Mouse (Mus musculus): ENCODE results near the gene Cel. TPM values are rescaled to one million over a fixed set of nuclear protein-coding genes. Genes with fewer than 3 reads are reported as not detected.

The Cel gene
- total RNA-seq (2021), result not detected
- long read RNA-seq, result 0 reads

DNA sequence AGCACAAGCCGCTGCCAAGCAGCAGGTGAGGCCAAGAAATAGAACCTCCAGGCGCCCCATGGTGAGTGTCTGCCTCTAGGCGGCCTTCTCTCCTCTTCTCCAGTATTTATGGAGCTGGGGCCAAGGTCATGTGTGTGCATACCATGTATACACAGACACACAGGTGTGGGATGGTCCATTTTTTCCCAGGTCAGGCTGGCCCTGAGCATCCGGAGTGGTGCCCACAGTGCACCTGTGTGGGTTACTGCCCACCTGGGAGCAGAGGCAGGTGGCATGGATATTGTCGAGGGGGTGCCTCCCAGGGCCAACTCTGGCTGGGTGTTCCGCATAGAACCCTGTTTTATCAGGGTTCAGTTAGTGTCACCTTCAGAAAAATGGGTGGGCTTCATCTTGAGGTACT lies at the start of gene Cel:
Cel (minus strand) TSS at position 101 of the 400 bp plus-strand sequence.
- no peak for DNase-seq (ENCODE audit: low spot score in 2 of 2)

DNA sequence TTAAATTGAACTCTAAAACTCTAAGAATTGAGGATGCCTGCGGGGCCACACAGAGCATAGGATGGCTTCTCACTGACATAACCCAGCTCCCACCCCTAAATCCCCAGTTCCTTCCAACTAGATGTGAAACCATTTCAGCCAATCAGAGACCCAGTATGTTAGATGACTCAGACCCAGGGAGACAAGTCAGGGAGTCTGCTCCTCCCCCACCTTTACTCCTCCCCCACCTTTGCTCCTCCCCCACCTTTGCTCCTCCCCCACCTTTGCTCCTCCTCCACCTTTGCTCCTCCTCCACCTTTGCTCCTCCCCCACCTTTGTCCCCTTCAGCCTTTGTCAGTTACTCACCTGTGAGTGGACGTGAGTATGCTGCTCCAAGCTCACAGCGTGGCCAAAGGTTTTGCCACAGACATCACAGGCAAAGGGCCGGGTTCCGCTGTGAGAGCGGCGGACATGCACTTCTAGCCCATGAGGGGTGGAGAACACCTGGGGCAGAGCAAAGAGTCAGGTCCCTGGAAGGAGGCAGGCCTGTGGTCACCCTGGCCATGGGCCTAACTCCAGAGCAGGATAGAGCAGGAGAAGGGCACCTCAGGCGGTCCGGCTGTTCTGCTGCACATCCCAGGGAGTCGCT lies 49.3 kb upstream of the Cel start:
- DNase-seq (ENCODE audit: low spot score in 2 of 2), result no peak

DNA sequence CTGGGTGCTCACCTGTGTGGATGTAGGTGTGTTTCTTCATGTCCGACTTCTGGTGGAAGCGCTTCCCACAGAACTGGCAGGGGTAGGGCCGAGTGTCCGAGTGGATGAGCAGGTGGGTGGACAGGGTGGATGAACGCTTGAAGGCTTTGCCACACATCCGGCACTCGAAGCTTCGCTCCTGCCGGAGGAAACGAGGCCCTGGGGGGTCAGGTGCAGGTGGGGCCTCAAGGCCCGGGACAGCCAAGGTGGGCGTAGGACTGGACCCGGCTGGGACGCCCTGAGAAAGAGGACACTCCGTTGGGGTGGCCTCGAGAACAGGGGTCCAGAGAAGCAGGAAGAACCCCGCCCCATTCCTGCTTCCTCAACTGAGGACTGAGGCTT lies 48.2 kb upstream of the Cel start:
- DNase-seq (ENCODE audit: low spot score in 2 of 2), result no peak

DNA sequence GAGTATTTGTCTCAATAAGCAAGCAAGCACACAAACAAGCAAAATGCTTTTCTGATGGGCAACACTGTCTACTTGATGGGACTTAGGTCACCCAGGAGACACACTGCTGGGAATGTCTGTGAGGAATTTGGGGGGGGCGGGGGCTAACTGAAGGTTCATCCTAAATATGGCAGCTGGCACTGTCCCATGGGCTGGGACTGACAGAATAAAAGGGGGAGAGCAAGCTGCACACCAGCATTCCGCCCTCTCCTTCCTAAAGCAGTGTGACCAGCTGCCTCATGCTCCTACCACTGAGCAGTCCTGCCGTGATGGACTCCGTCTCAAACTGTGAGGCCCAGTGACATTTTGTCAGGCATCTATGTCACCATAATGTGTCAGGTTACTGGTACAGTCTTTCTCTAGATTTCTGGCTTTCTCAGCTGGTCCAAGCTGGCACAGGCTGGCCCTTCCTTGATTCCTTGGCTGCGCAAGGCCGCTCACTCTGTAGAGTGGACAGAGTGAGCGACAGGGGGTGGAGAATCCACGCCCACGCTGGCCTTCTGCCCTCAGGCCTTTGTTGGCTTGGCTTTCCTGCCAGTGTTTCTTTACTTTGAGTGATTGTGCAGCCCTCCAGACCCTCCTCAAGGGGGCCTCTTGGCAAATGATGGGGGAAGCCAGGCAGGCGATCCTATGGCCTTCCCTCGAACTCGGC lies 47.7 kb upstream of the Cel start:
- no peak for DNase-seq (ENCODE audit: low spot score in 2 of 2)

DNA sequence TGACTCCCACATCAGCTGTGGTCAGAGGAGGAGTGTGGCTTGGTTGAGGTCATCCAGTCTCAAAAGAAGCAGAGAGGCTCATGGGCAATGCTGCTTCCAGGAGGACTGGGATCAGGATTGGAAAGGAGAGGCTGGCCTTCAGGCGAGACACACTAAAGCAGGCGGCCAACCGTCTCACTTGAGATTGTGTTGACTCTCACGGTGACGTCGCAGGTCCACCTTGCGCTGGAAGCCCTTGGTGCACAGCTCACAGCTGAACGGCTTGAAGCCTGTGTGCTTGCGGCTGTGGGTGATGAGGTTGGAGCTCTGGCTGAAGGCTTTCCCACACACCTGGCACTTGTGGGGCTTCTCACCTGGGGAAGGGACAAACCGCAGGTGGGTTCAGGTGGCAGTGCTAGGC lies 46.6 kb upstream of the Cel start:
- no peak for DNase-seq (ENCODE audit: low spot score in 2 of 2)

DNA sequence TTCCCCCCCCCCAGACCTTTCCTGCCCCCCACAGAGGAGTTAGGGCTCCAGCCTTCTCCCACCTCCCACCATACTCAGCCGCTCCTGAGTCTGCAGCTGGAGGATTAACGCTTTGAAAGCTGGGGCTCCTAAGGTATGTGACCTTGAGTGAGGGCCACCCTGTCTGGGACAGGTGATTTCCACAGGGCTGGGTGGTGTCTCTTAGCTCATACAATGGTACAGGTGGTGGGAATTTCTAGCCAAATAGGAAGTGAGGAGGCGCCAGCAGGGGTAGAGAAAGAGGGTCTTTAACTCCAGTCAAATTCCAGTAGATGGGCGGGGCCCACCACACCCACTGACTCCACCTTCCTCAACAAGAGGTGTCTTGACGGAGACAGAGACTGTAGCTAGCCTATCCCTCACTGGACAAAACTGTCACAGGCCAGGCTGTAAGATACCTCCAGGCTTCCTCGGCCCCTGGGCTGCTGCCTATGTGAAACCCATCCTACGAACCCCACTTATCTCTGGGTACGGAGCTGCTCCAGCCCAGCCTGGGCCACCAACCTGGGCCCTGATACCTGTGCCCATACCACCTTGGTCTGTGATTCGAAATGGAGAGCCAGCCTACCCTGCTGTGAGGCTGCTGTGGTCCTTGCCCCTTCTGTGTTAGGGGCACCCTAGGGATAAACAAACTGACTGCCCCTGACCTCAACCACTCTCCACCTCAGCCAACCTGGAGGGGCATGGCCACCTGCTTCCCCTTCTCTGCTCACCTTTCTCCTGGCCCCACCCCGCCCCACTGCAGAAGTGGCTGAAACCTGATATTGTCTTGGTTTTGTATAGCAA lies 44.4 kb upstream of the Cel start:
- no peak for DNase-seq (ENCODE audit: low spot score in 2 of 2)

DNA sequence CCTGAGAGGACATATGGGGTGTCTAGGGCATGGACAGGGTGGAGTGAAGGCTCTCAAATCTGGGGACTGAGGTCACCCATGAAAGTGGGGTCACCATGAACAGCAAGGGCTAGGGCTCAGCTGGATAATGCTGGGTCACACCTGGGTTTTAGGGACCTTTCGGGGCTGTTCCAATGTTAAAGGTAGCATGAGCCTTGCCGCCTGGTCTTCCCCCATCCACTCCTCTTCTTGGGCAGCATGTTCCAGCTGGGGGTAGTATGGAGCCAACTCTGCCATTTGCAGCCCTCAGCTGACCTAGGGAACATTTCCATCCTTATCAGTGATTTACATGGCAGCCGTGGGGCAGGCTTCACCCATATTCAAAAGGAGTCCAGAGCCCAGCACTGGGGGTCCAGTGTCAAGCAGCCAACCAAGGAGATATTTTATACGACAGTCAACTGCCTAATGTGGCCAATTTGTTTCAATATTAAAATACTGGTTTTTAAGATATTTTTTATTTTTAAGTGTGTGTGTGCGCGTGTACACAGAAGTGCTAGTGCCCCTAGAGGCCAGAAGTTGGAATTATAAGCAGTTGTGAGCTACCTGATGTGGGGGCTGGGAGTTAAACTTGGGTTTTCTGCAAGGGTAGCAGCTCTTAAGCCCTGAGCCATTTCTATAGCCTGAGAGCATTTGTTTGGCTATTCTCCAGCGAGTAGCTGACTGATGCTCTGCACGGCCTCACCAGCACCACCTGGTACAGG lies 43.6 kb upstream of the Cel start:
- DNase-seq (ENCODE audit: low spot score in 2 of 2), result no peak

DNA sequence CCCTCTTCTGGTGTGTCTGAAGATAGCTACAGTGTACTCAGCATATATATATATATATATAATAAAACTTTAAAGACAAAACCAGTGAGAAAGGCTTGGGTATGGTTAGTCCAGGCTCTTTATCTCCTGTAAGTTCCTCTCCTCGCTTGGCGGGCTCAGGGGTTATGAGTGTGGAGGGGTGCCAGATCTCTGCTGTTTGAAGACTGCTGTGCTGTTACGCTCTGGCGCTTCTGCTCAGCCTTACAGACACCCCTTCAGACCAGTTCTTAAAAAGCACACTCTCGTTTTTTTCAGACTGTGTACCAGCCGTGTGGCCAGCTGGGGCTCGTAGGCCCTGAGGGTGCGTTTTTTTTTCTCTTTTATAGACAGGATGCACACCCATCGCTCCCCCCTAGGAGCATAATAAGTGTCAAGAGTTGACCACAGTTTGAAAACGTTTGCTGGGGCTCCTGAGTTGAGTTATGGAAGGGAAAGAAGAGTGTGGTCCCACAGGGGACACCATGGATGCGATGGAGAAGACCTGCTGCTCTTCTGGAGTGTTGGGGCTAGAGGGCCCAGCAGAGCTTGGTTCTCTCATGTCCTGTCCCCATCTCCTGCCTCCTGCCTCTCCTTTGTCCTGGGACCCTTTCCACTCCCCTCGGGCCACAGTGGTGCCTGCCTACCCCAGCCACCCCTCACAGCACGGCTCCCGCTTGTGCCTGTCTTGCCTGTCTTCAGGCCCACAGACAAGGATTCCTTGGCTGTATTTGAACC lies 42.8 kb upstream of the Cel start:
- no peak for DNase-seq (ENCODE audit: low spot score in 2 of 2)

DNA sequence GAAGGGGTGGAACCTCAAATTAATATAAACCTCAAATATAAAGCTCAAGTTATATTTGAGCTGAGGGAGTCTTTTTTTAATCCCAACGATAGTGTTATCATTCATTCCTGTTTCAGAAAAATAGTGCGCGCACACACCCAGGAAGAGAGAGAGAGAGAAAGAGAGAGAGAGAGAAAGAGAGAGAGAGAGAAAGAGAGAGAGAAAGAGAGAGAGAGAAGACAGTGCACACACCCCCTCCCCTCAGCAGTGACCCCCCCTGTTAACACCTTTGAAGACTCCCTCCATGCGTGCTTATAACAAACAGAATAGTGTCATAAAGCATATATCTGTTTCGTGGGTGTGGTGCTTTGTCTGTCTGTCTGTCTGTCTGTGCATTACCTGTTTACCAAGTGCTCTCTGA lies 40.3 kb upstream of the Cel start:
- no peak for DNase-seq (ENCODE audit: low spot score in 2 of 2)

DNA sequence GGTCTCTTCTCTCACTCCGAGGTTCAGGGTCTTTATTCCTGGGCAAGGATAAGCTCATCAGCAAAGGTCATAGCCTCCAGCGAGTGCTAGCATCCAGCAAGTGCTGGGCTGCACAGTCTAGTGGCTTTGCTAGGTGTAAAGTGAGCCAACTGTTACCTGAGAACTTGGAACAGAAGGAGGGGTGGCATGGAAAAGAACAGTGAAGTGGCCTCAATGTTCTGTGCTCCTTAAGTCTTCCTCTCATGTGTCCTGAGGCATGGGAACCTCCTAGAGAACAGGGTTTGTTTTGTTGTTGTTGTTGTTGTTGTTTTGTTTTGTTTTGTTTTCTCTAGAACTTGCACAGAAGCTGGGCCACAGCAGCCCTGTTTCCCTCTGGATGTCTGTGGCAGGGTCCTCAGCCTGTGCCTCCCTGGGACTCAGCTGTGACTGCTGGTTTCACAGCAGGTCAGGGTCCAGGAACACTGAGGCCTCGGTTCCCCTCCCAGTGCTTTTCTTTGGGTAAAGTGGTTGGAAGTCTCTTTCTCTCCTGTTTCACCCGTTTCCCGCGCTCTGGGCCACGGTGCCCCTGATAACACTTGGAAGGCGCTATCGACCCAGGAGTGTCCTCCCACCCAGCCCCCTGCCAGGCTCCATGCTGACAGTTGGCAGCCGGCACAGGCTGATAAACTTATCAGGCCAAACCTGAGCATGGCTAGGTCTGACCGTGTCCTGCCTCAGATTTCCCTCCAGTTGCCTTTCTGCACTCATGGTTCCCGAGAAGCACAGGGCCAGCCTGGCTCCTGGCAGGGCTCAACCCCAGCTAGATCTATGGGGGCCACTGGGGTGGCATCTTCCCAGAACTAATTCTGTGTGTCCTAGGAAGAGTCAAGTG lies 38.8 kb upstream of the Cel start:
- DNase-seq (ENCODE audit: low spot score in 2 of 2), result no peak

DNA sequence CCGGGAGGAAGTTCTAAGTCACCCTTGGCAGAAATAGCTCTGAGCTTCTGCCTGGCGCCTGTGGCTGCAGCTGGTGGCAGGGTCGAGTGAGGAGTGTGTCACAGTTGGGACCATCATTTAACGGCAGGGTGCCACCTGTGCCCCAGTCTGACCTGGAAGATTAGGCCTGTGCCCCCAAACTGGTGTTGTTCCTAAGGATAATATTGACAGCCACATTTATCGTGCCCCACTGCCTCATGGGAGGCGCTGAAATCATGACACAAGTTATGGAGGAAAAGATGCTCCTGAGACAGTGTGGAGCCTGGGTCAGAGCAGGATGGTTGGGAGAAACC lies 36.3 kb upstream of the Cel start:
- DNase-seq (ENCODE audit: low spot score in 2 of 2), result no peak

DNA sequence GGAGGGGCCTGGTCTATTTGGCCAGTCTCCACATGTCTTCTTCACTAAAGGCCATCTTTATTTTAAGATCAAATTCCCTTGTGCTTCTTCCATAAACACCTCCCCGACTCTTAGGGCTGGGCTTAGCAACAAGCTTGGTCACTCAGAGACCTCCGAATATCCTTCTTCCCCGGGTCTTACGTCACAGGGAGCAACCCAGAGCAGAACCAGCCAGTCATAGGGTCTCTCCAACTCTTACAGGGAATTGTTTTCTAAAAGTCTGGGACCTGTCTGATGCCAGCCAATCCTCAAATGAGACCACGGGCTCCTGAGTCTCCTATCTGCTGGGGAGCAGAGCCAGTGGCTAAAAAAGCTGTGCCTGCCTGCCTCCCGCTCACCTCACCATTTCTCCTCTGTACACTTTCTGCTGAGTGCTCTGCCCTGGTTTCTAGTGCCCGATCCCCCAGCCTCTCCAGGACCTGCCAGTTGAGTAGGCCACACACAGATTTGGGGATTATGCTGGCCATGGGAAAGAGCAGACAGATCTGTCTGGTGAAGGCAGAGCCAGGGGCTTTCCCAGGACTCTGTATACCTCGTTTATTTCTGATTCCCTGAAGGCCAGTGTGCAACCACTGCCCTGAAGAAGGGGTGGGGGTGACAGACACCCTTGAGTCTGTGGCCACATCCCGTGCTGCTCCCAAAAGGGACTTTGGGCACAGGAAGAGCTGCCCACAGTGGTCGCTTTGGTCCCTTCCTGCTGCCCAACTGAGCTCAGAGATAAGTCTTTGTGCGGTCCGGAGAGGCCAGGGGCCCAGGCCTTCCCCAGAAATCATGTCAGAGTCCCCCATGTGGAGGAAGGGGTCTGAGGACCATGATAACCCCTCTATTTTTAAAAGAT lies 35.7 kb upstream of the Cel start:
- no peak for DNase-seq (ENCODE audit: low spot score in 2 of 2)

DNA sequence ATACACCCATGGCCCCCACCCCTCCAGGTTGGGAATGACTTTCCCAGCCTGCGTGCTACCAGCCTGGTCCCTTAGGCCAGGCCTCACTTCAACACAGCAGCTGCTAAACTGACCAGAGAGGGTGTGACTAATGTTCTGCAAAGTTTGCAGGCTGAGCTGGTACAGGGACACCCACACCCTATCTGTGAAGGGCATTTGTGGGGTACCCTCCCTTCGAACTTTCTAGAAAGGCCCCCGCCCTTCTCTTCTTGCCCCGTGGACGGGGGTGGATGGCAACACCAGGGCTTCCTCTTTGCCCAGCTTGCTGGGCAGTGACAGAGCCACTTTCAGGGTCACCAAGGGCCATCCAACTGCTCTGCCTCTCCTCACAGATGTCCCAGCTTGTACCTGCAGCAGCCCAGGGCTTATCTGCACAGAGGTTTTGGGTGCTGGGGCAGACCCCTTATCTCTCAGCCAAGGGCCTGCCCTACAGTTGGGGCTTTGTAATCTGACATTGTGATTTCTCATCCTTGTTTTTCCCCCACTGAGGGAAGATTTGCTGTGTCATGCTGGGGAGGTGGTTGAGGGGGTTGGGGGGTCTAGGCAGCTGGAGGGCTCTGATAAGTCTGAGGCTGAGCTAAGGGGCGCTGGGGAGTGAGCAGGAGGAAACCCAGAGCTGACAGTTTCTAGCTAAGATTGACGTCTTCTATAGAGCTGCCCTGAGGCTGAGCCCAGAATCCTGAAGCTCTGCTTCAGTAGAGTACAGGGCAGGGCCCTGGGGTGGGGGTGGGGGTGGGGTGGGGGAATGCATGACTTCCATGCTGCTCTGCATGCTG lies 34.7 kb upstream of the Cel start:
- DNase-seq (ENCODE audit: low spot score in 2 of 2), result no peak

DNA sequence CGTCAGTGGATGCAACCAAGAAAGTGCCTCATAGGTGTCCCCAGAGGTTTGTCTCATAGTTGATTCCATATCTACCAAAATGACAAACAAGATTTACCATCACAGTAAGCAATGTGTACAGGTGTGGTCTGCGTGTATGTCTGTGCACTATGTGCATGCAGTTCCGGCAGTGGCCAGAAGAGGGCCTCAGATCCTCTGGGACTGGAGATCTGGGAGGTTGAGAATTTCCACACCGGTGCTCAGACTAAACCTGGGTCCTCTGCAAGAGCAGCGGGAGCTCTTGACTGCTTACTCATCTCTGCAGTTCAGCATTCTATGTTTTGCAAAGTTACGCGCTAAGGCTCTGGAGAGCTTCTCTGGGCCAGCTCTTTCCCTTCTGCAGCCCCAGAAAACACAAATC lies 33.8 kb upstream of the Cel start:
- no peak for DNase-seq (ENCODE audit: low spot score in 2 of 2)

DNA sequence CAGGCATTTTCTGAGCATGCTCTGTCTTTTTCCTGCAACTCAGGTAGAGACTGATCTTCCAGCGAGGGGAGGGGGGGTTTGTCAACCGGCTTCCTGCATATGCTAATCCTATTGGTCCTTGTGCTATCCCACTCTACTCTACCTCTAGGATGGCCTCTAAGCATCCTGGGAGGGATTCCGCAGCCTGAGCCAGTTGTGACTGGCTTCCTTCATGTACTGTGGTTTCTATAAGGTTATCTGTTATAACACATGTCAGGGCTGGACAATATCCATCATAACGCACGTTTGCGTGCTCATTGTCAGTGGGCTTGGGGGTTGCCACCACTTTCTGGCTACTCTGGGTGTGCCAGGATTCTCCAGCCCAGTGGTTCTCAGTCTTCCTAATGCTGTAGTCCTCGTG lies 32.8 kb upstream of the Cel start:
- no peak for DNase-seq (ENCODE audit: low spot score in 2 of 2)

DNA sequence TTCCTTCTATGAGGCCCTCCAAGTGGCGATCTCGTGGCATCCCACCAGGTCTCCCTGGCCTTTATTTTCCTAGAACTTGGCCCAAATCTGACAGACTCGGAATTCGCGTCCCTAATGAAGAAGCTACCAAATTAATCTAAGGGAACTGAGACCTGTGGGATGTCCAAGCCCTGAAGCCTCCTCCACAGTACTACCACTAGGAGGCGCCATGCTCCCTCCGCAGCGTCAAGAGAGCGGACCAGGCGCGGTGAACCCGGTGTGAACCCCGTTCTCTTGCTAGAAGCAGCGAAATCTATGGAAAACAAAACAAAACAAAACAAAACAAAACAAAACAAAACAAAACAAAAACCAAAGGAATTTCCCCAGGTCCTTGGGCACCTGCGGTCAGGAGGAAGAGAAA lies 29.6 kb upstream of the Cel start:
- DNase-seq (ENCODE audit: low spot score in 2 of 2), result peak in 1 of 2 experiments; percentile 37

DNA sequence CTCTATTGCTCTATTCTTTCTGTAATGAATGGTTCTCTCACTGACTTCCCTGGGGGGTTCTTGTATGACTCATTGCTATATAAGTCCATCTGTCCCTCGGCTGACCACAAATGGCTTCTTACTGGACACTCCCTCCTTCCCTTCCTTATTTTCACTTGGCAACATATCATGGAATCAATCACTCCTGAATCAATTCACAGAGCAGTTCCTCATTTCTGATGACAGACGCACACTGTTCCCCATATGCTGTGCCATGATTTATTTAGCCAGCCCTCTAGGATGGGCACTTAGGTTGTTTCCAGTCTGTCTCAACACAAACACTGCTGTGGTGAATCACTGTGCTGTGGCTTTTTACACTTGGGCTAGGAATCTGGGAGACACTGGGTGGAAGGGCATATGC lies 28.3 kb upstream of the Cel start:
- no peak for DNase-seq (ENCODE audit: low spot score in 2 of 2)

DNA sequence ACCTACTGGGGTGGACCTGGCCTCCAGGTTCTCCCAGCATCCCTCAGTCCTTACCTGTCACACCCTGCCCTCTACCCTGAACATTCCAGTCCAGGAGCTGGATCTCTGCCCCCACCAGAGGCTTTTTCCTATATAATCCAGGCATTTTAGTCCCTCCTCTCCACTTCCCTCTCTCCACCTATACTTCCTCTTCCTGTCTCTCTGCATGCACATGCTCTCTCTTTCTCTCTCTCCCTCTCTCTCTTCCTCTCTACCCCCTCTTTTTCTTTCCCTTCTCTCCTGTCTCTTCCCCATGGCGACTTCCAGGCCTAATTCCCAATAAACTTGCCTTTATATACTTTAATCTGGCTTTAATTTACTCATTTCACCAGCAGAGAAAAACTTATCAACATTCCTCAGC lies 25.4 kb upstream of the Cel start:
- no peak for DNase-seq (ENCODE audit: low spot score in 2 of 2)
